Mouse (Mus musculus) layer of hippocampus, adult 2 months (tissue): ENCODE measurements around the gene Ston1. TPM values are rescaled to one million over a fixed set of nuclear protein-coding genes. Genes with fewer than 3 reads are reported as not detected.

Experiments
- DNase-seq, 2 experiments: peaks; one replicate each; pipeline ENCODE4 v3.0.0; 2022; ENCODE audit warnings: low spot score in 2 of 2
- H3K27ac ChIP-seq: fragments of 200-600 bp; 2 replicates; pipeline ENCODE4 v1.8.1; 2022
- H3K4me3 ChIP-seq: fragments of 200-600 bp; 2 replicates; pipeline ENCODE4 v1.8.1; 2022; ENCODE audit warnings: mild to moderate bottlenecking
- CTCF ChIP-seq: fragments of 200-600 bp; conservative IDR thresholded peaks from 2 replicates; pipeline ENCODE4 v1.8.1; 2022; ENCODE audit warnings: antibody characterized with exemption, mild to moderate bottlenecking, moderate library complexity
- total RNA-seq, 2 experiments: library from RNA; stranded (reverse); gene quantifications; 2 replicates each; pipeline ENCODE4 v1.2.3; 2021

Gene Ston1
- total RNA-seq, 2 experiments from 2014 or later, result 14.1 to 17.1 TPM

DNA sequence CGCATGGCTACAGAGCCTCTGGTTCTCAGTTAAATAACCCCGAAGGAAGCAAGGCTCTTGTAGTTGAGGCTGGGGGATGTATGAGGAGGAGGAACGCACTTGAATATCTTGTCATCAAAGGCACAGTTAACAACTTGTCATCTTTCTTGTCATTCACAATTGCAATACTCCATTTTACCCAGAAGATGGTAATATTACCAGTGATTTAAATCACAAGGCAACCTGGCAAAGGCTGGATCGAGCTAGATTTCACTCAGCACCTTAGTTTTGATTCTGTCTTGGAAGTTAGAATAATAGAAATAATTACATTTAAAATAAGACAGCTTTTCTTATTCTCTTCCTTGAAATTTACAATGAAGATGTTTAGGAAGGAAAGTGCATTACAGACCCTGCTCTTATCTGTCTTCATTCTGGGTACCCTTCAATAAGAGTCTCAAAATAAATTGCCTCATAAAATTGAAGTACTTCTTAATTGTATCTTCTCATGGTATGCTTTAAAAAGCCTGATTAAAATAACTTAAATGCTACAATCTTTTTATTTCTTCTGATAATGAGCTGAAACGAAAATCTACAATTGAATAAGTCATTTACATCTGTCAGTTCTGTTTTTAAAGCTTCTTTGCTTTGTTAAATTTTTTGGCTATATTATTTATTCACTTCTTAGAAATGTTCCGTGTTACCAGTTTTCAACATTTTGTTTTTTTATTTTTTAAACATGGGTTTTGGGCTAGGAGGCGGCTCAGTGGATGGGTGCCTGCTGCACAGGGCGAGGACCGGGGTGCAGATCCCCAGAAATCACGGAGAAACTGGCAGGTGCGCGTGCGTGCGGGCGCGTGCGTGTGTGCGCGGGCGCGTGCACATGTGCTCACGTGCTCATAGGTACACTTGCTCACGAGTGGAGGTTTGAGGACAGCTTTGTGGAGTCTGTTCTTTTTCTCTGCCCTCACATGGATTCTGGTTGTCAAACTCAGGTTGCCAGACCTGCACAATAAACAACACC is 78.1 kb downstream of the Ston1 start:
- no peak overlapping the region for H3K4me3 ChIP-seq
- peak; percentile 74 for TF ChIP-seq CTCF
- H3K27ac ChIP-seq, result no peak overlapping the region
- DNase-seq, result no peak

GRCm38 (mm10) chr17:88688226-88688625 is 90.7 kb downstream of the Ston1 start:
- no peak overlapping the region for H3K27ac ChIP-seq
- TF ChIP-seq CTCF, result no peak
- H3K4me3 ChIP-seq, result no peak overlapping the region
- no peak for DNase-seq

- no peak for TF ChIP-seq CTCF
- Histone ChIP-seq H3K27ac (no peak overlapping the region; the same call in 1 of the 2 replicates), H3K4me3 (no peak overlapping the region)
- DNase-seq, result peak in 1 of 2 experiments; percentile 2
These were observed 99.3 kb downstream of the Ston1 start for GRCm38 (mm10) chr17:88696656-88697333.

GRCm38 (mm10) chr17:88700901-88701300 is 103.4 kb downstream of the Ston1 start:
- no peak for DNase-seq
- Histone ChIP-seq H3K27ac (no peak overlapping the region), H3K4me3 (no peak overlapping the region)
- TF ChIP-seq CTCF, result no peak

GRCm38 (mm10) chr17:88702345-88702744 is 104.9 kb downstream of the Ston1 start:
- TF ChIP-seq CTCF, result no peak
- no peak overlapping the region for H3K27ac ChIP-seq
- DNase-seq, result no peak
- H3K4me3 ChIP-seq, result no peak overlapping the region

DNA sequence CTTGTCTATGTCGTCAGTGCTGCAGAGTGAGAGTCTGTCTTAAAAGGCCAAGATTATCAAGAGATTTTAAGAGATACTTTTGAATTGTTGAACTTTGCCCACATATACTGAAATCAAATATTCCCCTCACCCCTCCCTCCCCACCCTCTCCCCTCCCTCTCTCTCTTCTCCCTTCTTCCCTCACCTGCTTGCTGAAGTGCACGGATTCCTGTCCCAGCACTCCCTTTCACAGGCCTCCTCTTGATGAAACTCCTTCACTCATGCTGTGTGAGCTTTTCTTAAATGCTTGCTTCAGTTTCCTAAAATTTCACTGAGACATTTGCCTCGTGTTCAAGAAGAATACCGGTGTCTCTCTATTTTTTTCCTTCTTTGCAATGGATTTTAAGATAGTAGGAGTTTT is 105.6 kb downstream of the Ston1 start:
- H3K27ac ChIP-seq, result no peak overlapping the region
- no peak for DNase-seq
- no peak for TF ChIP-seq CTCF
- H3K4me3 ChIP-seq, result no peak overlapping the region

DNA sequence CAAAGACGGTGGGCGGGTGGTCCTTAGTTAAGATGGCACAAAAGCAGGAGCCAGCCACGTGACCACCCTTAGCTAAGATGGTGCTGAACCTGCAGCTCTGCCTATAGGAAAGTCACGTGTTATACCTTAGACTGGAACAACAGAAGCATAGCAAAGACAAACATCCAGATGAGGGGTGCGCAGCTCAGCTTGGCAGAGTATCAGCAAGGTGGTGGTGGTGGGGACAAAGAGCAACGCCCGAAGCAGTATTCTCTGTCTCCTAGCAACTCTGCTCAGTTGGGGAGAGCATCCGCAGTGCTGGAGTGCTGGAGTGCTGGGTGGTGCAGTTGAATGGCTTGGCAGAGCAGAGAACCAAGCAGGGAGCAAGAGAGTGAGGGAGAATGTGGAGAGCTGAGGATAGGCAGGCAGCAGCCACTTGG is 108.8 kb downstream of the Ston1 start:
- no peak for TF ChIP-seq CTCF
- Histone ChIP-seq H3K4me3 (no peak overlapping the region), H3K27ac (no peak overlapping the region)
- DNase-seq, result no peak

Other genes with a start within 250 kb of the Ston1 start
- gene Foxn2, start 157.0 kb upstream of the Ston1 start, total RNA-seq, result 10 to 100 TPM; 24.7 to 26.3 TPM
- gene Ppp1r21, start 67.6 kb upstream of the Ston1 start, total RNA-seq, result 10 to 100 TPM; 82.8 to 87.7 TPM
- not detected for gene Gtf2a1l, start 71.0 kb downstream of the Ston1 start, total RNA-seq
- gene Lhcgr, start 194.3 kb downstream of the Ston1 start, total RNA-seq, result under 1 TPM; 0.08 to 0.22 TPM